Mouse (Mus musculus): ENCODE data around the gene Elmo1.

DNA sequence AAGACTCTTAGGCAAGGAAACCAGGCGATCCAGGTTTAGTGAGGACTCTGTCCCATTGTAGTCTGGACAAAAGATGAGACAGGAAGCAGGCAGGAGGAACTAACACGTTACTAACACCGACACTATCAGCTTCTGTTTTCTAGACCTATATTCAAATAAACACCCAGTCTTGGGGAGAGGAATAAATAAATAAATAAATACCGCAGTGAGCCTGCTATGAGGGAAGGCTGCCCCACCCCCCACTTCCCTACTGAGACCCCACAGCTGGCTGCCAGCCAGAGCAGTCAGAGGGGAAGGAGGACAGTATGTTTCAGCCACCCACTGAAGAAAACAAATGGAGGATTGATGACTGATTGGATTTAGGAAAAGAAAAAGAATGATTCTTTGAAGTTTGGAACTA lies 9.2 kb downstream of the Elmo1 start:
- TF ChIP-seq GATA1 (IDR thresholded peaks at IDR 0.05; ENCODE audit: borderline replicate concordance, low read length) (no peak), POLR2AphosphoS5 (IDR thresholded peaks at IDR 0.05; ENCODE audit: insufficient replicate concordance, low read depth, low read length) (no peak), CTCF (IDR thresholded peaks at IDR 0.05; ENCODE audit: low read depth, low read length) (no peak), TAL1 (conservative IDR thresholded peaks at IDR 0.05; ENCODE audit: low read depth, low read length) (no peak)
